Mouse (Mus musculus): ENCODE results near the gene Cxcl15.

GRCm38 (mm10) chr5:90771880-90772653 lies 22.3 kb upstream of the Cxcl15 start, which contains the start of gene Pf4:
- no peak for TF ChIP-seq CTCF (IDR thresholded peaks at IDR 0.05; ENCODE audit: low read depth)
- no peak for TF ChIP-seq EP300 (IDR thresholded peaks at IDR 0.05; ENCODE audit: low read depth)
